Mouse (Mus musculus) frontal cortex, postnatal 10 days (tissue): Measurements from ENCODE around the gene Xrcc1.
"Not testable (repeated sequence)": the region's sequence is repeated elsewhere in the genome, so short reads cannot be mapped to it uniquely, and the experiment has no call there.

Experiments used
- DNase-seq, 2 experiments: peaks; one replicate each; pipeline ENCODE4 v3.0.0; 2022; ENCODE audit warnings: low spot score in 2 of 2, mixed read lengths in 1 of 2

Gene Xrcc1

GRCm38 (mm10) chr7:24600941-24601597 lies 55.0 kb downstream of the Xrcc1 start:
- peak; percentile 85 to 94 for DNase-seq

DNA sequence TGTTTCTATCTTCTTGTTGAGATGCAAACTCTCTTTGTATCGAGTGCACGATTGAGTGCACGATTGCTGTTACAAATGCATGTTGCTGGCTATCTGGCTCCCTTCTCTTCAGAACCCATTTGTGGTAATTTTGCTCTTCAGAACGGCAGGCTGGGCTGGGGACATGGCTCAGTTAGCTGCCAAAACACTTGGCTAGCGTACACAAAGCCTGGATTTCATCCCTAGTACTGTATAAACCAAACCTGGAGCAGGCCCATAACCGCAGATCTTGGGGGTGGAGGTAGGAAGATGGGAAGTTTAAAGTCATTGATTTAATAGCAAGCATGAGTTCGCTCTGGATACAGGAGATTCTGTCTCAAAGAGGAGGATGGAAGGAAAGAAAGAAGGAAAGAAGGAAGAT lies 59.5 kb downstream of the Xrcc1 start:
- no peak for DNase-seq

GRCm38 (mm10) chr7:24606046-24606445 lies 60.0 kb downstream of the Xrcc1 start:
- DNase-seq = no peak

- no peak for DNase-seq
Observed at GRCm38 (mm10) chr7:24608017-24608416, 61.9 kb downstream of the Xrcc1 start.

DNA sequence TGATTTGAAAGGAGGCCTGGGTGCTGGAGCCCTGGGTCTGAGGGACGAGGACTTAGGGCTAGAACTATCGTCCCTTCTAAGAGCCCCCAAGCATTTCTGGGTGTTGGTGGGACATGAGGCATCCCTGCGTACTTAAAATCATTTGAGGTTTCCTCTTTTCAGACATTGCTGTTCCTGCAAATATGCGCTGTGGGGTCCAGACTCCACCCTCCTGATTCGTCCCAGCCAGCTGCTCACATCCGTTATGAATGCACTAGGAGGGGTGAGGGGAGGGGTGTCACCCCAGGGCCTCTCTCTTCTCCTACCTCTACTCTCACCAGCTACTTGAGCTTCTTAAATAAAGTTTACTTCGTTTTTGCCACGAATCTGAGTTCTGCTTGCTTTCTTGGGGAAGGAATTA lies 62.5 kb downstream of the Xrcc1 start:
- no peak for DNase-seq

DNA sequence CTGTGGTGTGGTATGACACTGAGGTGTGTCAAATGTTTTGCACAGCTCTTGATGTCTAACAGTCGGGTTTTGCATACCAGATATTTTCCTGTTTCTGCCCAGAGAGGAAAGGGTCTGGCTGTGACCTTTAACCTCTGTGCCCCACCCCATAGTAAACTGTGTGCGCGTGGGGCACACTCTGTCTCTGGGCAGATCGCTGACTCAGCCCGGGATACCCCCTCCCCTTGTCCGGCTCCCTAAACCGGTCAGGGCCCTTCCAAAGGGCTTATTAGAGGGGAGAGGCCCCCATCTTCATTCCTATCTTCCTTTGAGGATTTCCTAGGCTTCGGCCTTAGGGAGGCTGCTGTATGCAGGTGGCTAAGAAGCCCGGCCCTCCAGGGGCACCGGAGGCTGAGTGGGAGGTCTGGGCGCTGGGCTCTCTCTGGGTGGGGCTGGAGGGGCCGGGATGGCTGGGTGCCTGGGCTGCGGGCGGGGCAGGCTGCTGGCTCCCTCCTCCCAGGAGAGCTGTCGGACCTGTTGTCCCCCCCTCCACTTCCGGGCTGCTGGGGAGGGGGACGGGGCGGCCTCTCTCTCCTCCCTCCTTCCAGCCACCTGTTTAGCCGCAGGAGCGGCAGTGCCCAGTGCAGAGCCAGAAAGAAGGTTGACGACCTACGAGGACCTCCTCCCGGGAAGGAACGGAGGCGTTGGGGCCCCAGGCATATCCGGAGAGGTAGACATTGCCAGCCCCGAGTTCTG lies 64.2 kb downstream of the Xrcc1 start, which contains the start of gene Phldb3:
Gene Phldb3 (plus strand): TSS at position 620 of the 735 bp plus-strand sequence.
- no peak for DNase-seq

- peak in 1 of 2 experiments; percentile 63 for DNase-seq
Observed at GRCm38 (mm10) chr7:24610879-24611494, 64.9 kb downstream of the Xrcc1 start.

DNA sequence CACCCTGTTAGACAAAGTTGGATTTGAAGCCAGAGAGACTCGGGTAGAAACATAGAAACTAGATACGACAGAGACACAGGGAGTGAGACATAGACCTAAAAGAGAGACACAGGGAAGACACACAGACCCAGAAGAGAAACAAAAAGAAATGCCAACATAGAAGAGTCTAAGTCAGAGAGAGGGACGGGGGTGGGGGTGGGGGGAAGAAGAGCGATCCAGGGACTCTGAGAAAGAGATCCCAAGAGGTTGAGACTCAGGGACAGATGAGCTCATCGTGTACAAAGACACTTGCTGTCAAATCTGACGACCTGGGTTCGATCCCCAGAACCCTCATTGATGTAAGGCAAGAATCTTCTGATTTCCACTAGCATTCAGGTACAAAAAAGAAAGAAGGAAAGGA lies 65.6 kb downstream of the Xrcc1 start:
- no peak for DNase-seq

DNA sequence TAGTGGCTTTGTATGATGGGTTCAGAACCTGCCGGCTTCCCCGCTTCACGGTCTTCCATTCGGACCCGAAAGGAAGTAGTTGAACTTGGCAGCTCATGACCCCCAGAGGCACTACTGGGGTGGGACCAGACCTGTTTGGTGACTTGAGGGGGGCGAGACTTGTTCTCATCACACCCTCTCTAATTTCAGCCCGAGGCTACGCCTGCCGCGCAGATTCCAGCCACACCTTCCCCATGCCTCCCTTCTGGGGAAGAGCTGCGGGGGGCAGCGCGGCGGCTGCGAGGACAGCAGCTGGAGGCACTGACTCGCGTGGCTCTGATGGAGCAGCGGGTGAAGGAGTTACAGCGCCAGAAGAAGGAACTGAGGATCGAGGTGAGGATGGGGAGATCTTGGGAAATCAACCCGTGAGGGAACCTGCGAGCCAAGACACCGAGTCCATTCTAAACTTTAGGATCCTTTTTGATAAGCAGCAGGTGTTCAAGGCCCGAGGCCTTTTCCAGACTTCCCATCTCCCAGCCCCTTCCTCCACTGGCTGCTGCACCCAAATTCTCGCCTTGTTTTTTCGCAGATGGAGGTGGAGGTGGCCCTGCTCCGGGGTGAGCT lies 66.3 kb downstream of the Xrcc1 start:
- no peak for DNase-seq

DNA sequence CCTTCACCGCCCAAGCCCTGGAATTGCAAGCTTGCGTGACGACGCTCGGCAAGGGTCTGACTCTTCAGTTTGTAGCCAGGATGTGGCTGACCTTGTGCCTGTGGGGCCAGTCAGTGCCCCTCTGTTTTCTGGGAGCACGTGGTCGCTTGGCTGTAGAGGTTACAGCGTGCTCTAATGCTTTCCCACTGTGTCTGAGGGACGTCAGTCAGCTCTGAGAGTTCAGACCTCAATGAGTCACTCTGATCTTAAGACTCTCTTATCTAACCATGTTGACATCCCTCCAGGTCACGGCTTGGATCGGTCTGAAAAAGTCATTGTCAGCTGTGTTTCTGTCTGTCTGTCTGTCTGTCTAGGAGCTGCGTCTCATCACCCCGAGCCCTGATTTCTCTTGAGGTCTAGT lies 68.7 kb downstream of the Xrcc1 start:
- no peak for DNase-seq

GRCm38 (mm10) chr7:24617763-24618162 lies 71.7 kb downstream of the Xrcc1 start:
- no peak for DNase-seq

DNA sequence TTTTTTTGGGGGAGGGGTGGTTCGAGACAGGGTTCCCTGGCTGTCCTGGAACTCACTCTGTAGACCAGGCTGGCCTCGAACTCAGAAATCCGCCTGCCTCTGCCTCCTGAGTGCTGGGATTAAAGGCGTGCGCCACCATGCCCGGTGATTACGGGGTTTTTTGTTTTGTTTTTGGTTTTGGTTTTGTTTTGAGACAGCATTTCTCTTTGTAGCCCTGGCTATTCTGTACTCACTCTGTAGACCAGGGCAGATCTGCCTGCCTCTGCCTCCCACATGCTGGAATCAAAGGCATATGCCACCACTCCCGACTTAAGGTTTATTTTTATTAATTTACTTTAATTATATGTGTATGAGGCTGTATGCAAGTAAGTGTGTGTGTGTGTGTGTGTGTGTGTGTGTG lies 72.3 kb downstream of the Xrcc1 start:
- not testable (repeated sequence) for DNase-seq

- DNase-seq = no peak
Observed at GRCm38 (mm10) chr7:24619671-24620397, 73.7 kb downstream of the Xrcc1 start.

GRCm38 (mm10) chr7:24621193-24621592 lies 75.1 kb downstream of the Xrcc1 start:
- DNase-seq = no peak

- no peak for DNase-seq
Observed at GRCm38 (mm10) chr7:24622967-24623366, 76.9 kb downstream of the Xrcc1 start.
